Mouse (Mus musculus): Measurements from ENCODE around the gene Gphb5.

Gene Gphb5

DNA sequence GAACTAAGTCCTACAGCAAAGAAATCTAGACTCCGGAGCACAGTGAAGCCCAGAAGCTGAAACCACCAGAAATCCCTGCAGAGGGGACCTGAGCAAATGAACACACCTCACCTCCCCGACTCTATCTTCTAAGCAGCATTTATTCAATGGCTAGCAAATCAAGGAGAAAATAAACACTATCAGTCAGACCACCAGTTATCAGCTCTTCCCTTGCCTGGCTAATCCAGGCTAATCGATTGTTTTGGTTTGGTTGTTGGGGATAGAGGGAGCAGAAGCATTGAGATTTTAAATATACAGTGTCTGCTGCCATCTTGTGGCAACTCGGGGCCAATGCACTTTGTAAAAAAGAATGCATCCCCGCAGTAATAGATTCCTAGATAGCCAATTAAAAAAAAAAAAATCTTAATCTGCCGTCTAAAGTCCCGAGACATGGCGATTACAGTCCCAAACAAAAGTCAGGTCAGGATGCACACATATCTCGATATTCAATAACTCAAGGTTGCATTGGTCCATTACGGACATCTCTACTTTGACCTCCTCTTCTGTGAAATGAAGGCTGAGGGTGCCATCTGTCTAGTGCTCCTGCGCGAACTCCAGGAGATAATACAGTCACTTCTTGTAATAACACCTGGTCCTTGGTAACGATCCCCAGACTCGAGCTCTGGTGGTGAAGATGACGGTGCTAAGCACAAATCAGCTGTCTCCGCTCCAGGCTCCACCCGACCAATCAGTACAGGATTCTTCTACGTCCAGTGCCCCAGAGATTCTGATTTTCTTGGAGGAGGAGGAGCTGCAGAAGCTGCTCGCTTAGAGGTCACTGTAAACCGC is 27.1 kb downstream of the Gphb5 start:
- DNase-seq: peak in 1 of 2 experiments; percentile 27

DNA sequence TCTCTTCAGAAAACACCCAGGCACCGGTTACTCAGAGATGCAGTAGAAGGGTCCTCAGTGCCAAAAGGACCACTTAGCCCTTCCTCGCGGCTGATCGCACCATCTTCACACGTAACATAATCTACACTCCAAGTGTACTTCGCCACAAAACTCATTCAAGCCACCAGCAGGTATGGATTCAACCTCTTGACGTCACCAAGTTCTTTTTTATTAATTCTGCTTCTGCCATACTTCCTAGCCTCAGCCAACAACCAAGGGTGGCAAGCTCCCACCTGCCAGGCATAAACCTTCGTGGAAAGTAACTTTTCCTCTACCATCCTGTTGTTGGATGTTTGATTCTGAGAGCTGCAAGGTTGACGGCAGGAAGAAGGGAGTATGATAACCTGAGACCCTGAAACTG is 28.1 kb downstream of the Gphb5 start:
- no peak for DNase-seq

DNA sequence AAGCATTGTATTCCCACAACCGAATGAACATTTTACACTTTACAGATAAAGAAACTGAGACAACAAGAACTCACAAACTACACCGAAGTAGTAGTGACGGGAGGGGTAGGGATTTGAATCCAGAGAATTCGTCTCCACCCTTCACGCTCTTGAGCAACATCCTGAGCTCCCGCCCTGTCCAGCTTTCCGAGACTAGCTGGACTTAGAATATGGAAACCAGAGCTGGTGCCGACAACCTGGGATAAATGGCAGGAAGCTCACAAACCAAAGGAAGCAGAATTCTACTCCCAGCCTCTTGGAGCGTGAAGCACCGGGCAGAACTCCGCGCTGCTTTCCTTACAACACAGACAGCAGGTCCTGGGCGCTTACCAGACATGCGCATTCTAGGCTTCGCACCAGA is 28.7 kb downstream of the Gphb5 start:
- DNase-seq: no peak

- no peak for DNase-seq
Measured at GRCm38 (mm10) chr12:75387156-75387555, 29.4 kb downstream of the Gphb5 start.

DNA sequence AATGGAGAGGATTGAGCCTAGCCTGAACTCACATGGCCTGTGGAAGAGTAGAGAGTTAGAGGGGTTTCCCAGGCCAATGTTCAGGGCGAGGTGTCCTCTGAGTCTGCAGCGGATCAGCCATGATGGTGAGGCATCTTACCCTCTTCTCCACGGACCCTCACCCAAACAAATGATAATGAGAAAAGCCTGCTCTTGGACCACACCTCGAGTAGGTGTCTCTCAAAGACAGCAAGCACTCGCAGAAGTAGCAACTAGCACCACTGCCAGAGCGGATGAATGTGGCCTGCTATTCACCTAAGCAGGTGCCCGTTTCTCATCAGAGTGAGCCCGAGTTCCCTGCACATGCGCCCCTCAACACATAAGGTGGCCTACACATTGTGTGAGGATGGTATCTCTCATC is 29.9 kb downstream of the Gphb5 start:
- no peak for DNase-seq

- no peak for DNase-seq
Measured at GRCm38 (mm10) chr12:75376126-75376525, 40.5 kb downstream of the Gphb5 start.

- DNase-seq: no peak
Measured at GRCm38 (mm10) chr12:75375060-75375459, 41.5 kb downstream of the Gphb5 start.

DNA sequence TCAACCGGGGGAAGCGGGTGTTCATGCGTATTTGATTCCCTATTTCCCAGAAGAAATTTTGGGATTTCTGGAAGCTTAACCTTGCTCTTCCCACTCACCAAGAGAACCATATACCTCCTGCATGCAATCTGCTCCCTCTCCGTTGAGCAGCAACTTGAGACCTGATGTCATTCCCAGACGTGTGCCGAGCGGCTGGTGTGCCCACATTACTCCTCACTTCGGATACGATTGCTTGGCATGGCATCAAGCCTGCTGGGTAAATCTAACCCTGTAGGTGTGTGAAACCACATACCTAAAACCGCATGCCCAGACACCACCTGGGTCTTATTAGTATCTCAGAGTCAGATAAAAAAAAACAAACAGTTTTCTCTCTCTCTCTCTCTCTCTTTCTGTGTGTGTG is 42.1 kb downstream of the Gphb5 start:
- DNase-seq: no peak

DNA sequence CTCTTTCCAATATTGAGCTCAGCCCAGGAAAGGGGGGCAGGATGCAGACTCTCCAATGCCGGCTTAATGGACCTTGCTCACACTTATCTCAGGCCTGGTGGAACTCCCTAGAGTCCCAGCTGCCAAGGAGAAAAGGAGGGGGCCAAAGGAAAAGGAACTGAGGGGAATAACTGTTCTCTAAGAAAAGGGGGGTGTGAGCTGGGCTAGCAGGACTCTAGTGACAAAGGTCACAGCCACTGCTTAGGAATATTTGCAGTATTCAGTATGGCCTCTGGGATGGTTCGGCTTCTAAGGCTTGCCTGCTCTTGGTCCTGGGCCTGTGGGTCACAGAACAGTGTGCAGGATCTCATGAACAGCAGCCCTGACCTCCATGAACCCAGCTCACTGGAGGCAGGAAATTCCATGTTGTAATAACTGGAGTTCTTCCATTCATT is 47.1 kb downstream of the Gphb5 start:
- DNase-seq: peak; percentile 33 to 63

GRCm38 (mm10) chr12:75368527-75368926 is 48.1 kb downstream of the Gphb5 start:
- no peak for DNase-seq

- no peak for DNase-seq
Measured at GRCm38 (mm10) chr12:75367371-75367770, 49.2 kb downstream of the Gphb5 start.

- no peak for DNase-seq
Measured at GRCm38 (mm10) chr12:75365621-75366124, 50.9 kb downstream of the Gphb5 start.

- no peak for DNase-seq
Measured at GRCm38 (mm10) chr12:75364416-75364815, 52.2 kb downstream of the Gphb5 start.

GRCm38 (mm10) chr12:75362456-75362855 is 54.1 kb downstream of the Gphb5 start:
- no peak for DNase-seq

Data from kidney, postnatal 25 days (tissue).